Mouse (Mus musculus): Measurements from ENCODE around the gene Hmcn1. TPM values are rescaled to one million over a fixed set of nuclear protein-coding genes. Genes with fewer than 3 reads are reported as not detected.

The Hmcn1 gene
- polyA plus RNA-seq (2015; fragmentation: Nextera tagmentation; extraction: Ambion mirVana), result 18.7 and 20.4 TPM in 2 replicates

GRCm38 (mm10) chr1:150993162-150994064 lies at the start of gene Hmcn1:
Hmcn1 (minus strand) TSS chr1:150993435.
- H3K36me3 ChIP-seq, result no peaks in the 10 kb centered on the region
- peaks cover 9% of the 10 kb centered on the region for H3K4me1 ChIP-seq
- H3K9me3 ChIP-seq, result no peaks in the 10 kb centered on the region
- H3K27ac ChIP-seq, result peak within 1 kb of the TSS; percentile 91
- no peaks in the 10 kb centered on the region; the same call in 1 of the 2 replicates for H3K27me3 ChIP-seq
- H3K9ac ChIP-seq, result peak within 1 kb of the TSS; percentile 74
- WGBS, result 1% methylated on average over 38 of the region's 38 CpGs
- peak; percentile 89 for ATAC-seq (ENCODE audit: insufficient number of reproducible peaks, low FRiP score, low TSS enrichment, low read depth)
- H3K4me2 ChIP-seq, result peak within 1 kb of the TSS; percentile 81
- peak within 1 kb of the TSS; percentile 66 for H3K4me3 ChIP-seq

DNA sequence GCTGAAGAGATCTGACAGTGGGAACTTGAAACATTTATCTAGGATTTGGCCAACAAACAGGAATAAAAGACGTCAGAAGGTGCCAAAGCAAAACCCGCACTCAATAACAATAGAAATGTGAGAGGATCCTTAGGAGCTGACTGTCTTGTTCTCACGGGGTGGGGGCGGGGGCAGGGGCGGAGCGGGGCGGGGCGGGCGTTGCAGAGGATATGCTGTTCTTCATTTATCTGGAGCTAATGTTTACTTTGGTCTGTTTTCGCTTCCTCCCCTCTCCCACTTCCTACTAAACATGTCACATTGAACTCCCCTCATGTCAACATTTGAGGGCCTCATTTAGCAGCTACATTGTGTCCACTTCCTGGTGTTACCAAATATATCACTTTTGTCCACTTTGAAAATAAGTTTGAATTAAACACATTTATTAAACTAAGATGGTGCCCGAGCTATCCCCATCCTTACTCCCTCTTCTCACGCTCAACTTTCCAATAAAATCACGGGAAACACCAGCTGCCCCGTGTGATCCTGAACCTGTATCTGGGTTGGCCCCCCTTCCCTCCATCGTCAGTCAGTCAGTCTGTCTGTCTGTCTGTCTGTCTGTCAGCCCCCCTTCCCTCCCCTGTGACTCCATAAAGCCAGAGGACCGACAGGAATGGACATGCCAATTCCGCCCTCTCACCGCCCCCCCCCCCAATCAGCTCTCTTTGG lies 47.9 kb upstream of the Hmcn1 start:
- Histone ChIP-seq H3K4me3 (no peak overlapping the region), H3K4me2 (no peak overlapping the region), H3K9ac (no peak overlapping the region), H3K36me3 (no peaks in the 10 kb centered on the region), H3K4me1 (no peaks in the 10 kb centered on the region), H3K27me3 (no peaks in the 10 kb centered on the region), H3K9me3 (no peaks in the 10 kb centered on the region), H3K27ac (no peak overlapping the region)
- no peak for ATAC-seq (ENCODE audit: insufficient number of reproducible peaks, low FRiP score, low TSS enrichment, low read depth)
- 52% methylated on average over 18 of the region's 18 CpGs for WGBS

DNA sequence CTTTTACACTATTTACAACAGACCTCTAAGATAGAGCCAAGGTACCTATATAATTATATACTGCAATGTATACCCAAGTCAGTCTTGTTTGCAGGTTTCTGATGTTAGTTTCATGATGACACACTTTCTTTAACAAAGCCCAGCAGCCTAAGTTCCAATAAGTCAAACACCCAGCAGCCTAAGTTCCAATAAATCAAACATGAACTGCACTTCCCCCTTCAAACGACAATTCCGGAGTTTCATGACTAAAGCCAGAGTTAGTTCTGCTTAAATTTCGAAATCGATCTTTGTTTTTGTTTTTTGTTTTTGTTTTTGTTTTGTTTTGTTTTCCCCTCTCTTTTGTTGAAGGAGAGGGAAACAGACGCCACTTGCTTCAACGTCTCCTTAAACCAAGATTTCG lies 47.1 kb upstream of the Hmcn1 start:
- Histone ChIP-seq H3K9ac (no peak overlapping the region), H3K4me3 (no peak overlapping the region), H3K4me1 (no peaks in the 10 kb centered on the region), H3K9me3 (no peaks in the 10 kb centered on the region), H3K27me3 (no peaks in the 10 kb centered on the region), H3K27ac (no peak overlapping the region), H3K36me3 (no peaks in the 10 kb centered on the region), H3K4me2 (no peak overlapping the region)
- ATAC-seq (ENCODE audit: insufficient number of reproducible peaks, low FRiP score, low TSS enrichment, low read depth), result no peak
- WGBS, result 63% methylated on average over 7 of the region's 7 CpGs

DNA sequence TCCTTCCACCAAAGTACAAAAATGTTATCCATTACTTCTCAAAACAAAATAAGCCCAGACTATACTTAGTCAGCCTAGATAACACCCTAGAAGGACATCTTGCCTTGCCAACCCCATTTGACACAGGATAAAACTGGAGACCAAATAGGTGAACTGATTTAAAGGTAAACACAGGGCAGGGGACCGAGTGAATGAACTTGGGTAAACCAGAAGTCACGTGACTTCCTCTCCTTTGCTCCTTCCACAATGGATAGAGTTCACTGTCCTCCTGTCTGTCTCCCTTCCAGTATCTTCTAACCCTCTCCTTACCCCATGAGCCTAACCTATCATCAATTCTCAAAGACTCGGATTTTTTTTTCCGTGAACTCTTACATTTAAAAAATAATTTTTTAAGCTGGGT lies 46.0 kb upstream of the Hmcn1 start:
- ATAC-seq (ENCODE audit: insufficient number of reproducible peaks, low FRiP score, low TSS enrichment, low read depth), result no peak
- no peak overlapping the region for H3K27ac ChIP-seq
- H3K36me3 ChIP-seq, result no peaks in the 10 kb centered on the region
- WGBS, result 81% methylated on average over 4 of the region's 4 CpGs
- no peak overlapping the region for H3K4me3 ChIP-seq
- H3K9me3 ChIP-seq, result no peaks in the 10 kb centered on the region
- no peaks in the 10 kb centered on the region for H3K27me3 ChIP-seq
- H3K9ac ChIP-seq, result no peak overlapping the region
- H3K4me2 ChIP-seq, result no peak overlapping the region
- H3K4me1 ChIP-seq, result no peaks in the 10 kb centered on the region

GRCm38 (mm10) chr1:151038566-151038965 lies 45.3 kb upstream of the Hmcn1 start:
- no peak for ATAC-seq (ENCODE audit: insufficient number of reproducible peaks, low FRiP score, low TSS enrichment, low read depth)
- Histone ChIP-seq H3K4me3 (no peak overlapping the region), H3K4me1 (no peaks in the 10 kb centered on the region), H3K27me3 (no peaks in the 10 kb centered on the region), H3K9me3 (no peaks in the 10 kb centered on the region), H3K4me2 (no peak overlapping the region), H3K9ac (no peak overlapping the region), H3K36me3 (no peaks in the 10 kb centered on the region), H3K27ac (no peak overlapping the region)
- 56% methylated on average over 8 of the region's 8 CpGs for WGBS

DNA sequence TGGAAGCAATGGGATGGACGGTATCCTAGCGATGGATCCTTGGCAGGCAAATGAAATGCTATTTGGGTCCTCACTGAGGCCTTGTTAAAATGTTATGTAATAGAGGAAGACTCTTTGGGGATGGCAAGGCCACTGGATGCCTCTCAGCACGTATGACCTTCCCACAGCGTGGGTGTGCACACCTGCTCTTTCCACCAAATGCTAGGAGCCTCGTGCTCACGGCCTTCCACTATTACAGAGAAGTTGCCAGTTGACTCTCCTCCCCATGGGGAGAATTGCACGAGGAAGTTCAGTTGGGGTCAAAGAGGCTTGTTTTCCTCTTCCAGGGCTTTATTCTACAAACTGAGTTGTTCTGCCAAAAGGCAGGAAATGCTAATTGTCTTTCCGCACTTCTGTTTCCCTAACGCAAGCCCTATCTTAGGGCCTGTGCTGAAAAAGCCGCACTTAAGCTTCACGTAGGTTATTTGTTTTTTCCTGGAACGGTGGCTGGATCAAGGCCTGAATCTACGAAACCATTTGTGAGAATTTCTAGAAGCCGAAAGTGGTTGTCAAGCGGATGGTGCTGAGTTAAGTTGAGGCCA lies 43.3 kb upstream of the Hmcn1 start:
- Histone ChIP-seq H3K36me3 (no peaks in the 10 kb centered on the region), H3K4me1 (no peaks in the 10 kb centered on the region), H3K4me2 (no peak overlapping the region), H3K27me3 (no peaks in the 10 kb centered on the region), H3K9ac (no peak overlapping the region), H3K27ac (no peak overlapping the region), H3K9me3 (no peaks in the 10 kb centered on the region), H3K4me3 (no peak overlapping the region)
- ATAC-seq (ENCODE audit: insufficient number of reproducible peaks, low FRiP score, low TSS enrichment, low read depth), result no peak
- 84% methylated on average over 15 of the region's 15 CpGs for WGBS

- ATAC-seq (ENCODE audit: insufficient number of reproducible peaks, low FRiP score, low TSS enrichment, low read depth), result no peak
- Histone ChIP-seq H3K27me3 (no peaks in the 10 kb centered on the region), H3K4me3 (no peak overlapping the region), H3K4me2 (no peak overlapping the region), H3K9me3 (no peaks in the 10 kb centered on the region), H3K36me3 (no peaks in the 10 kb centered on the region), H3K9ac (no peak overlapping the region), H3K27ac (no peak overlapping the region), H3K4me1 (no peaks in the 10 kb centered on the region)
- WGBS, result 83% methylated on average over 3 of the region's 3 CpGs
Observed at GRCm38 (mm10) chr1:151035766-151036165, 42.5 kb upstream of the Hmcn1 start.

- no peak for ATAC-seq (ENCODE audit: insufficient number of reproducible peaks, low FRiP score, low TSS enrichment, low read depth)
- WGBS, result 1% methylated on average over 5 of the region's 5 CpGs
Observed at GRCm38 (mm10) chr1:151034993-151035592, 41.9 kb upstream of the Hmcn1 start.

DNA sequence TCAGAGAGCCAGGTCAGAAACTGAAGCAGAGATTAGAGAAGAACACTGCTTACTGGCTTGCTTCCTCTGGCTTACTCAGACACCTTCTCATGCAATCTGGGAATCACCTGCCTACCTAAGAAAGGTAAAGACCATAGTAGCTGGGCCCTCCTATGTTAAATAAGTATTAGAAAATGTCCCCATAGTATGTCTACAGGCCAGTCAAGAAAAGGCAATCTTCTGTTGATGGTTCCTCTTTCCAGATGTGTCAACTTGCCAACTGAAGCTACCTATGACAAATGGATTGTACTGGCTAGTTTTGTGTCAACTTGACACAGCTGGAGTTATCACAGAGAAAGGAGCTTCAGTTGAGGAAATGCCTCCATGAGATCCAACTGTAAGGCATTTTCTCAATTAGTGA lies 40.1 kb upstream of the Hmcn1 start:
- Histone ChIP-seq H3K27me3 (no peaks in the 10 kb centered on the region), H3K9me3 (no peaks in the 10 kb centered on the region), H3K4me1 (no peaks in the 10 kb centered on the region), H3K27ac (no peak overlapping the region), H3K36me3 (no peaks in the 10 kb centered on the region), H3K4me2 (no peak overlapping the region), H3K9ac (no peak overlapping the region), H3K4me3 (no peak overlapping the region)
- no peak for ATAC-seq (ENCODE audit: insufficient number of reproducible peaks, low FRiP score, low TSS enrichment, low read depth)

More at GRCm38 (mm10) chr1:151034993-151035592, 41.9 kb upstream of the Hmcn1 start:
- Histone ChIP-seq H3K36me3 (no peaks in the 10 kb centered on the region), H3K4me1 (no peaks in the 10 kb centered on the region), H3K4me2 (no peak overlapping the region), H3K9ac (no peak overlapping the region), H3K4me3 (no peak overlapping the region), H3K9me3 (no peaks in the 10 kb centered on the region), H3K27ac (no peak overlapping the region), H3K27me3 (no peaks in the 10 kb centered on the region)

- Histone ChIP-seq H3K36me3 (no peaks in the 10 kb centered on the region), H3K27me3 (no peaks in the 10 kb centered on the region), H3K4me3 (no peak overlapping the region), H3K27ac (no peak overlapping the region), H3K9ac (no peak overlapping the region), H3K4me2 (no peak overlapping the region), H3K9me3 (no peaks in the 10 kb centered on the region), H3K4me1 (no peaks in the 10 kb centered on the region)
- WGBS, result 71% methylated on average over 10 of the region's 10 CpGs
- no peak for ATAC-seq (ENCODE audit: insufficient number of reproducible peaks, low FRiP score, low TSS enrichment, low read depth)
Observed at GRCm38 (mm10) chr1:151031581-151031980, 38.3 kb upstream of the Hmcn1 start.

GRCm38 (mm10) chr1:151031086-151031485 lies 37.9 kb upstream of the Hmcn1 start:
- H3K27ac ChIP-seq, result no peak overlapping the region
- ATAC-seq (ENCODE audit: insufficient number of reproducible peaks, low FRiP score, low TSS enrichment, low read depth), result no peak
- no peaks in the 10 kb centered on the region for H3K9me3 ChIP-seq
- WGBS, result 44% methylated on average over 8 of the region's 8 CpGs
- no peak overlapping the region for H3K9ac ChIP-seq
- H3K36me3 ChIP-seq, result no peaks in the 10 kb centered on the region
- H3K4me1 ChIP-seq, result no peaks in the 10 kb centered on the region
- no peak overlapping the region for H3K4me3 ChIP-seq
- H3K4me2 ChIP-seq, result no peak overlapping the region
- no peaks in the 10 kb centered on the region for H3K27me3 ChIP-seq
